Mouse (Mus musculus) midbrain, embryonic 11.5 days (tissue): ENCODE data around the gene Insr. TPM values are rescaled to one million over a fixed set of nuclear protein-coding genes. Genes with fewer than 3 reads are reported as not detected.

ENCODE experiments used
- ATAC-seq: fragments of 200-750 bp; cut with Nextera tagmentation; 2 replicates; pipeline ENCODE4 v1.8.0; 2017; ENCODE audit warnings: moderate TSS enrichment, moderate library complexity; ENCODE audit not compliant: low FRiP score
- DNase-seq: peaks from one replicate; pipeline ENCODE4 v3.0.0; 2015; ENCODE audit warnings: low spot score; ENCODE audit errors: missing footprints
- H3K27ac ChIP-seq: fragments of 300-500 bp; sonication (generic); 2 replicates; pipeline ENCODE4 v1.5.1; 2014; ENCODE audit warnings: low read depth, low read length
- H3K27me3 ChIP-seq: fragments of 300-500 bp; sonication (generic); 2 replicates; pipeline ENCODE4 v1.6.1; 2014; ENCODE audit warnings: mild to moderate bottlenecking, low read length, moderate library complexity, mixed read lengths; ENCODE audit not compliant: control insufficient read depth, insufficient read depth
- H3K36me3 ChIP-seq: fragments of 300-500 bp; sonication (generic); 2 replicates; pipeline ENCODE4 v1.6.1; 2014; ENCODE audit warnings: mild to moderate bottlenecking, low read length, moderate library complexity, mixed read lengths; ENCODE audit not compliant: control insufficient read depth, insufficient read depth
- H3K4me1 ChIP-seq: fragments of 300-500 bp; sonication (generic); 2 replicates; pipeline ENCODE4 v1.6.1; 2014; ENCODE audit warnings: low read length; ENCODE audit not compliant: control insufficient read depth, insufficient read depth
- H3K4me2 ChIP-seq: fragments of 300-500 bp; sonication (generic); 2 replicates; pipeline ENCODE4 v1.6.1; 2014; ENCODE audit warnings: mild to moderate bottlenecking, moderate library complexity
- H3K4me3 ChIP-seq: fragments of 300-500 bp; sonication (generic); 2 replicates; pipeline ENCODE4 v1.5.1; 2014; ENCODE audit warnings: low read depth, low read length
- H3K9ac ChIP-seq: fragments of 300-500 bp; sonication (generic); 2 replicates; pipeline ENCODE4 v1.6.1; 2014; ENCODE audit warnings: low read length
- H3K9me3 ChIP-seq: fragments of 300-500 bp; sonication (generic); 2 replicates; pipeline ENCODE4 v1.6.1; 2016; ENCODE audit warnings: low read length; ENCODE audit not compliant: control insufficient read depth
- WGBS: fragments of 180-500 bp; shearing (Covaris S2); extraction: QIAGEN DNeasy Blood & Tissue Kit; methylation state at CpG from one replicate; pipeline ENCODE4 v1.1.7; 2014; 5-methylcytosine and 5-hydroxymethylcytosine counted together
- polyA plus RNA-seq: library from polyadenylated mRNA; unstranded; fragments of >200 nt; fragmentation: Nextera tagmentation; extraction: Ambion mirVana; gene quantifications from 2 replicates; pipeline ENCODE4 v1.2.1, GENCODE M21; 2014

Insr gene
- polyA plus RNA-seq, 1 experiment from 2014 or later: 31.5 TPM

DNA sequence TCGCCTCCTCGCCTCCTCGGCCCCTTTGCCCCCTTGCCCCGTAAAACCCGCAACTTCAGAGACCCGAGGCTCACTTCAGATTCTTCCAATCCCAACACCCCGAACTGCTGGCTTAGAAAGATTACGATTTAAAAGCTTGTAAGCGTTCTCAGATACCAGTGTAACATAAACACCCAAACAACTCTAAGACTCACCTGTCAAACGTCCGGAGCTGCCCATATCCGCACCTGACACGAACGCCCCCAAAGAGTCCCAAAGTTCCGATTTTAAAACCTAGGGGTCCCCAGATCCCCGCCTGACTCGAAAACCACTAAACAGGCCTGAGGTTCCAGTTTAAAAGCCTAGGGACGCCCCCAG is 282 bp upstream of the Insr start:
- H3K27ac ChIP-seq: no peak overlapping the region
- H3K9me3 ChIP-seq: no peaks in the 10 kb centered on the region
- H3K4me1 ChIP-seq: peaks cover 11% of the 10 kb centered on the region
- no peaks in the 10 kb centered on the region; the same call in 1 of the 2 replicates for H3K27me3 ChIP-seq
- no peak overlapping the region for H3K9ac ChIP-seq
- WGBS: 1% methylated on average over 18 of the region's 18 CpGs
- no peaks in the 10 kb centered on the region for H3K36me3 ChIP-seq
- H3K4me2 ChIP-seq: peak overlapping the region; percentile 62
- no peak for DNase-seq
- ATAC-seq: no peak
- peak overlapping the region; percentile 84 for H3K4me3 ChIP-seq

GRCm38 (mm10) chr8:3278181-3278820 is 1.1 kb downstream of the Insr start:
- WGBS: 53% methylated on average over 15 of the region's 15 CpGs
- peak overlapping the region; percentile 62 for H3K4me2 ChIP-seq
- H3K27me3 ChIP-seq: no peaks in the 10 kb centered on the region; the same call in 1 of the 2 replicates
- ATAC-seq: no peak
- peak; percentile 87 for DNase-seq
- no peaks in the 10 kb centered on the region for H3K36me3 ChIP-seq
- H3K9me3 ChIP-seq: no peaks in the 10 kb centered on the region
- peak overlapping the region; percentile 84 for H3K4me3 ChIP-seq
- peaks cover 11% of the 10 kb centered on the region for H3K4me1 ChIP-seq
- peak overlapping the region; percentile 92 for H3K9ac ChIP-seq
- no peak overlapping the region for H3K27ac ChIP-seq

DNA sequence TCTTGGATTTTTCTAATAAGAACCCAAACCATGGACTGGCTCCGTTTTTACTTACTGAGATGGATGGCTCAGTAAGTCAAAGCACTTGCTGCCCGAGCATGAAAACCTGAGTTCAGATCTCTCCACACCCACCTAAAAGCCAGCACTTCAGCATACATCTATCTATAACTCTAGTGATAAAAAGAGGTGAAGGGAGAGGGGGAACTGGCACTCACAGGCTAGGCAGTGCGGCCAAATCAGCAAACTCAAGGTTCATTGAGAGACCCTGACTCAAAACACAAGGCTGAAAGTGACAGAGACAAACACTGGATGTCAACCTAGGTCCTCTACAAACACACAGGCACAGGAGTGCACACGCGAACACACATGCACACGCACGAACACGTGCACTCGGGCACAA is 2.2 kb downstream of the Insr start:
- ATAC-seq (no peak), DNase-seq (peak; percentile 74)
- Histone ChIP-seq H3K27ac (no peak overlapping the region), H3K4me1 (peaks cover 11% of the 10 kb centered on the region), H3K27me3 (no peaks in the 10 kb centered on the region; the same call in 1 of the 2 replicates), H3K4me2 (no peak overlapping the region), H3K36me3 (no peaks in the 10 kb centered on the region), H3K4me3 (no peak overlapping the region), H3K9me3 (no peaks in the 10 kb centered on the region), H3K9ac (no peak overlapping the region)
- 94% methylated on average over 9 of the region's 9 CpGs for WGBS

DNA sequence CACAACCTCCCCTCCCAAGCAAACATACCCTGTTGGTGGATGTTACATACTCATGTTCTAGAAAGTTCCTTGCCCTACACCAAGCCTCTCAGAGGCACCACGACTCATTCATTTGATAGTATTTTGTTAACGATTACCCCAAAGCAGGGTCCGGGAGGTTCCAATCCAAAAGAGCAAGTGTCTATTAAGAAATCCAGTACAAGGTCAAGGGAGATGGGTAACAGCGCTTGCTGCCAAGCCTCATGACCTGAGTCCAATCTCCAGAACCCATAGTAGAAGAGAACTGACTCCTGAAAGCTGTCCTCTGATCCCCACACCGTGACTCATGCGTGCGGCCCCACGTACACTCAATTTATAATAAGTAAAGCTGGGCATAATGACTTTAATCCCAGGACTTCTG is 3.4 kb downstream of the Insr start:
- DNase-seq (peak; percentile 60), ATAC-seq (no peak)
- no peak overlapping the region for H3K4me2 ChIP-seq
- H3K9me3 ChIP-seq: no peaks in the 10 kb centered on the region
- H3K27me3 ChIP-seq: no peaks in the 10 kb centered on the region; the same call in 1 of the 2 replicates
- no peak overlapping the region for H3K4me3 ChIP-seq
- 96% methylated on average over 8 of the region's 8 CpGs for WGBS
- no peaks in the 10 kb centered on the region for H3K36me3 ChIP-seq
- peaks cover 11% of the 10 kb centered on the region for H3K4me1 ChIP-seq
- H3K27ac ChIP-seq: no peak overlapping the region
- H3K9ac ChIP-seq: no peak overlapping the region

DNA sequence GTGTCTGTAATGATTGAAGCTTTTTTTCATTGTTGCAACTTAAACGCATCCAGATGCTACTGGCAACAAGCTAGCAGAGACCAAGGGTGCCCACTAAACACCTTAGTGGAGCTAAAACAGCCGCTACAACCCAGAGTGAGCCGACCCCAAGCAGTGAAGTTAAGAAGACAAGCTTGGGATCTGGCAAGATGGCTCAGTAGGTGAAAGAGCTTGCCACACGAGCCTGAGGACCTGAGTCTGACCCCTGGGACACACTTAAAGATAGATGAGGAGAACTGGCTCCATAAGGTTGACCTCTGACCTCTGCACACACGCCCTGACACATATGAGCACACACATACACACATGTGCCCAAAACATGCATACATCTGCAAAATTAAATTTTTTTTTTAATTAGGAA is 4.2 kb downstream of the Insr start:
- DNase-seq: peak; percentile 62
- no peaks in the 10 kb centered on the region for H3K9me3 ChIP-seq
- H3K4me3 ChIP-seq: no peak overlapping the region
- no peaks in the 10 kb centered on the region for H3K36me3 ChIP-seq
- H3K27ac ChIP-seq: no peak overlapping the region
- H3K4me2 ChIP-seq: no peak overlapping the region
- H3K27me3 ChIP-seq: no peaks in the 10 kb centered on the region; the same call in 1 of the 2 replicates
- 83% methylated on average over 5 of the region's 5 CpGs for WGBS
- ATAC-seq: no peak
- H3K9ac ChIP-seq: no peak overlapping the region
- H3K4me1 ChIP-seq: peaks cover 11% of the 10 kb centered on the region

GRCm38 (mm10) chr8:3273799-3274198 is 5.6 kb downstream of the Insr start:
- H3K4me1 ChIP-seq: peaks cover 11% of the 10 kb centered on the region
- H3K27ac ChIP-seq: no peak overlapping the region
- H3K4me2 ChIP-seq: no peak overlapping the region
- no peaks in the 10 kb centered on the region for H3K27me3 ChIP-seq
- WGBS: 95% methylated on average over 3 of the region's 3 CpGs
- H3K9me3 ChIP-seq: no peaks in the 10 kb centered on the region
- no peak for ATAC-seq
- no peak overlapping the region for H3K4me3 ChIP-seq
- no peaks in the 10 kb centered on the region for H3K36me3 ChIP-seq
- no peak overlapping the region for H3K9ac ChIP-seq
- no peak for DNase-seq

- H3K4me1 ChIP-seq: no peaks in the 10 kb centered on the region
- no peak for DNase-seq
- WGBS: 91% methylated on average over 3 of the region's 3 CpGs
- no peaks in the 10 kb centered on the region; the same call in 1 of the 2 replicates for H3K9me3 ChIP-seq
- no peak overlapping the region for H3K27ac ChIP-seq
- ATAC-seq: no peak
- H3K27me3 ChIP-seq: no peaks in the 10 kb centered on the region
- H3K4me3 ChIP-seq: no peak overlapping the region
- no peaks in the 10 kb centered on the region for H3K36me3 ChIP-seq
- no peak overlapping the region for H3K9ac ChIP-seq
- H3K4me2 ChIP-seq: no peak overlapping the region
Measured at GRCm38 (mm10) chr8:3267449-3267761, 12.0 kb downstream of the Insr start.

- ATAC-seq: no peak
- no peaks in the 10 kb centered on the region for H3K36me3 ChIP-seq
Measured at GRCm38 (mm10) chr8:3266686-3267448, 12.6 kb downstream of the Insr start.

GRCm38 (mm10) chr8:3265182-3265581 is 14.2 kb downstream of the Insr start:
- no peak overlapping the region for H3K4me2 ChIP-seq
- H3K27ac ChIP-seq: no peak overlapping the region
- H3K27me3 ChIP-seq: no peaks in the 10 kb centered on the region
- no peaks in the 10 kb centered on the region for H3K4me1 ChIP-seq
- DNase-seq (no peak), ATAC-seq (no peak)
- whole genome bisulfite sequencing: 79% methylated on average over 3 of the region's 3 CpGs
- no peak overlapping the region for H3K9ac ChIP-seq
- H3K36me3 ChIP-seq: no peaks in the 10 kb centered on the region
- no peak overlapping the region for H3K4me3 ChIP-seq
- H3K9me3 ChIP-seq: no peaks in the 10 kb centered on the region; the same call in 1 of the 2 replicates

More at GRCm38 (mm10) chr8:3266686-3267448, 12.6 kb downstream of the Insr start:
- 80% methylated on average over 6 of the region's 6 CpGs for WGBS
- H3K9me3 ChIP-seq: no peaks in the 10 kb centered on the region; the same call in 1 of the 2 replicates
- H3K27ac ChIP-seq: no peak overlapping the region
- no peaks in the 10 kb centered on the region for H3K4me1 ChIP-seq
- no peak overlapping the region for H3K4me2 ChIP-seq
- H3K4me3 ChIP-seq: no peak overlapping the region
- H3K27me3 ChIP-seq: no peaks in the 10 kb centered on the region
- no peak overlapping the region for H3K9ac ChIP-seq
- peak; percentile 56 for DNase-seq
